Mouse (Mus musculus): Measurements from ENCODE around the gene Rhobtb1.

GRCm38 (mm10) chr10:69255594-69255993, 104.4 kb downstream of the Rhobtb1 start:
- TF ChIP-seq CTCF (IDR thresholded peaks at IDR 0.05; ENCODE audit: borderline replicate concordance, insufficient read depth, low read length), result no peak
- TF ChIP-seq POLR2A (IDR thresholded peaks at IDR 0.05; ENCODE audit: low read depth, low read length), result no peak
